Mouse (Mus musculus): Measurements from ENCODE around the gene Agxt.

DNA sequence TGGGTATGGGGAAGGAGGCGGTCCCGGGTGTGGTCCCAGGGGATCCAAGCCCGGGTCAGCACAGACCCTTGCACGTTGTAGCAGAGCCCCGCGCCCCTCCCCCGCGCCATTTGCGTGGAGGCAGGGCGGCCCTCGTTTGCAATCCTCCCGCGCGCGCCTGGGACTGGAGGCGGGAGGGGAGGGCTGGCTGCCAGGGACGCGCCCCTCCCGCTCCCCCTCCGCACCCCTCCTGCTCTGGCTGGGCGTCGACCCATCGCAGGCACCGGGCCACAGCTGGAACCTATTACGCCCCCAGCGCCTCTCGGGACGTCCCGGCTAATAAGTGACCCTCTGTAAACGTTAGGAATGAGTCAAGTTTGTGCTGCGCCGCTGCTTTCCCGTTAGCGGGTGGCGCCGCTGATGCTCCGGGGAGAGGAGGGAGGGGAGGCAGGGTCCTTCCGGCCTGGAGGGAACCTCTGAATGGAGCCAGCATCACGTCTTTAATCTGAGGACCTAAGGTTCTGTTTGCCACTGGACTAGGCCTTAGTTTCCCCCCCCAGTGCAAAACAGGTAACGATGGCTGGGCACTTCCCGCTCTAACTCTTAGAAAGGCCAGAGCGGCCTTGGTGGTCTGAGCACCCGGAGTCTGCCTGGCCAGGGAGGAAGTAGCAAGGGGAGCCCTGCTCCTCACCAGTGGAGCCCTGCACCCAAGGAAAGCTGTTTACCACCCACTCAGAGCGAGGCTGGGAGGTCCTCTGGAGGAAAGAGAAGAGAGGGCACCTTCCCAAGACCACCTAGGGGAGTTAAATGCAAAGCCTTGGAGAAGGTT lies 41.7 kb downstream of the Agxt start:
- no peak for TF ChIP-seq CTCF (IDR thresholded peaks at IDR 0.05; ENCODE audit: low read depth, low read length)
- no peak for TF ChIP-seq POLR2A (IDR thresholded peaks at IDR 0.05; ENCODE audit: extremely low read depth, insufficient read depth, low read length)

Measured in liver, adult 2 months (tissue).